Mouse (Mus musculus): Measurements from ENCODE around the gene Eno1.

GRCm38 (mm10) chr4:150272725-150273124 lies 36.2 kb downstream of the Eno1 start:
- TF ChIP-seq CTCF (IDR thresholded peaks at IDR 0.05; ENCODE audit: low read depth) (no peak), EP300 (optimal IDR thresholded peaks at IDR 0.05) (no peak)

Measured in stomach, postnatal 0 days (tissue).